Mouse (Mus musculus): ENCODE measurements around the gene Aco1. TPM values are rescaled to one million over a fixed set of nuclear protein-coding genes. Genes with fewer than 3 reads are reported as not detected.

The Aco1 gene
- polyA plus RNA-seq, 1 experiment from 2014 or later = 41.1 TPM

- peak; percentile 44 for TF ChIP-seq CTCF (IDR thresholded peaks at IDR 0.05; ENCODE audit: low read depth)
- peak; percentile 63 for TF ChIP-seq EP300 (IDR thresholded peaks at IDR 0.05; ENCODE audit: low read depth)
- Histone ChIP-seq H3K9ac (replicated peaks) (no peak overlapping the region), H3K27ac (ENCODE audit: low read depth) (peak overlapping the region; percentile 52), H3K9me3 (ENCODE audit: low read length) (no peaks in the 10 kb centered on the region), H3K4me3 (ENCODE audit: low read depth, low read length) (no peak overlapping the region), H3K36me3 (replicated peaks; ENCODE audit: insufficient read depth, low read length) (peaks cover 12% of the 10 kb centered on the region), H3K4me2 (ENCODE audit: low read depth, low read length) (no peak overlapping the region), H3K27me3 (ENCODE audit: insufficient read depth, low read length) (no peaks in the 10 kb centered on the region), H3K4me1 (ENCODE audit: insufficient read depth) (peaks cover 18% of the 10 kb centered on the region)
- DNase-seq (peak; percentile 50), ATAC-seq (peak; percentile 83)
- 82% methylated on average over 8 of the region's 8 CpGs for WGBS (ENCODE audit: insufficient replicate concordance)
These were observed 17.9 kb downstream of the Aco1 start for GRCm38 (mm10) chr4:40160591-40161434.

DNA sequence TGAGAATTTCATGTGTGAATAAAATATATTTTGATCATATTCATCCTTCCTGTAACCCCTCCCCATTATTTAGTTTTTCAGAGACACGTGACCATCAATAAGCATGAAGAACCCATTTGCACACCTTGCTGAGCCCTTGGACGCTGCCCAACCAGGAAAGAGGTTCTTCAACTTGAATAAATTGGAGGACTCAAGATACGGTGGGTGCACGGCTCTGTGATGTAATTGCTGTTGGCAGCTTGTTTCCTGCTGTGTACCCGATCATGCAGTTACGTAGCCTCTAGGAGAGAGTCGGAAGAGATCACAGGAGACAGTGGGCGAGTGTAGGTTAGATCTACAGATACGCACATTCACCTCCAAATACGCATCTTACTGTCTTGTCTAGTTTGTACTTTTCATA, 20.8 kb downstream of the Aco1 start:
- ATAC-seq (no peak), DNase-seq (no peak)
- no peaks in the 10 kb centered on the region for H3K9me3 ChIP-seq (ENCODE audit: low read length)
- H3K36me3 ChIP-seq (replicated peaks; ENCODE audit: insufficient read depth, low read length) = peaks cover 33% of the 10 kb centered on the region
- no peak overlapping the region for H3K9ac ChIP-seq (replicated peaks)
- no peaks in the 10 kb centered on the region for H3K4me1 ChIP-seq (ENCODE audit: insufficient read depth)
- no peak for TF ChIP-seq CTCF (IDR thresholded peaks at IDR 0.05; ENCODE audit: low read depth)
- TF ChIP-seq EP300 (IDR thresholded peaks at IDR 0.05; ENCODE audit: low read depth) = no peak
- H3K4me3 ChIP-seq (ENCODE audit: low read depth, low read length) = no peak overlapping the region
- H3K27me3 ChIP-seq (ENCODE audit: insufficient read depth, low read length) = no peaks in the 10 kb centered on the region
- no peak overlapping the region for H3K27ac ChIP-seq (ENCODE audit: low read depth)
- H3K4me2 ChIP-seq (ENCODE audit: low read depth, low read length) = no peak overlapping the region
- 85% methylated on average over 10 of the region's 10 CpGs for WGBS (ENCODE audit: insufficient replicate concordance)

DNA sequence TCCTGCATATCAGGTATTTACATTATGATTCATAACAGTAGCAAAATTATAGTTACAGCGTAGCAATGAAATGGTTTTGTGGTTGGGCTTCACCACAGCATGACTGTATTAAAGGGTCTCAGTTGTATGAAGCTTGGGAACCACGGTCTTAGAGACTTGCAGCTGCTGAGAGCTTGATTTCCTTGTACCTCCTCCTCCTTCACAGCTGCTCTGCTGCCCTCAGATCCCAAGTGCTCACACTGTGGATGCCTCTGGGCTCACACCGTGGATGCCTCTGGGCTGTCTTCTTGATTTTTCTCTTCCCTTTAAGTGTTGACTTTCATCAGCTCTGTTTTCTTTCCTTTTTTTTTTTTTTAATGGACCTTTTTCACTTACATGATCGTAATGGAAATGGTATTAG, 28.6 kb downstream of the Aco1 start:
- H3K27ac ChIP-seq (ENCODE audit: low read depth) = no peak overlapping the region
- H3K27me3 ChIP-seq (ENCODE audit: insufficient read depth, low read length) = no peaks in the 10 kb centered on the region
- no peak for ATAC-seq
- H3K4me1 ChIP-seq (ENCODE audit: insufficient read depth) = no peaks in the 10 kb centered on the region
- H3K4me2 ChIP-seq (ENCODE audit: low read depth, low read length) = no peak overlapping the region
- H3K36me3 ChIP-seq (replicated peaks; ENCODE audit: insufficient read depth, low read length) = peaks cover 27% of the 10 kb centered on the region
- WGBS (ENCODE audit: insufficient replicate concordance) = 84% methylated on average over 4 of the region's 4 CpGs
- no peak overlapping the region for H3K9ac ChIP-seq (replicated peaks)
- no peaks in the 10 kb centered on the region for H3K9me3 ChIP-seq (ENCODE audit: low read length)
- DNase-seq = no peak
- no peak overlapping the region for H3K4me3 ChIP-seq (ENCODE audit: low read depth, low read length)
- TF ChIP-seq CTCF (IDR thresholded peaks at IDR 0.05; ENCODE audit: low read depth) = no peak
- no peak for TF ChIP-seq EP300 (IDR thresholded peaks at IDR 0.05; ENCODE audit: low read depth)

DNA sequence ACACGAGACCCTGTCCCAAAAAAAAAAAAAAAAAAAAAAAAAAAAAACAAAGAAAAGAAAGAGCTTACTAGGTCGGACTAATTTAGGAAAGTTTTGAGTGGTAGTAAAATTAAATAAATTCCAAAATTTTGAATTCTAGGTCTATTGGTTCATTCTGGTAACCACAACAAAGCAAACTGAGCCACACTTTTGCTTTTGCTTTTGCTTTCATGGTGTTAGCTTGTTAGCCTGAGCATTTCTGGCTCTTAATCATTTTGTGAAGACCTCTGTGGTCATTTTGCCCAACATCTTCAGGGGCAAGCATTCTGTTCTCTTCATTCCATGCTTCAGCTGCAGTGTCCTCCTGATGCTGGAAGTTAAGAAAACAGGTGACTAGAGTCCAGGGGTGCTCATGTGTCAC, 29.5 kb downstream of the Aco1 start:
- TF ChIP-seq CTCF (IDR thresholded peaks at IDR 0.05; ENCODE audit: low read depth) (no peak), EP300 (IDR thresholded peaks at IDR 0.05; ENCODE audit: low read depth) (no peak)
- no peak overlapping the region for H3K4me2 ChIP-seq (ENCODE audit: low read depth, low read length)
- peaks cover 19% of the 10 kb centered on the region for H3K36me3 ChIP-seq (replicated peaks; ENCODE audit: insufficient read depth, low read length)
- no peak overlapping the region for H3K4me3 ChIP-seq (ENCODE audit: low read depth, low read length)
- 85% methylated on average over 2 of the region's 2 CpGs for WGBS (ENCODE audit: insufficient replicate concordance)
- H3K27ac ChIP-seq (ENCODE audit: low read depth) = no peak overlapping the region
- H3K9me3 ChIP-seq (ENCODE audit: low read length) = no peaks in the 10 kb centered on the region
- no peaks in the 10 kb centered on the region for H3K27me3 ChIP-seq (ENCODE audit: insufficient read depth, low read length)
- no peaks in the 10 kb centered on the region for H3K4me1 ChIP-seq (ENCODE audit: insufficient read depth)
- DNase-seq (no peak), ATAC-seq (no peak)
- no peak overlapping the region for H3K9ac ChIP-seq (replicated peaks)

DNA sequence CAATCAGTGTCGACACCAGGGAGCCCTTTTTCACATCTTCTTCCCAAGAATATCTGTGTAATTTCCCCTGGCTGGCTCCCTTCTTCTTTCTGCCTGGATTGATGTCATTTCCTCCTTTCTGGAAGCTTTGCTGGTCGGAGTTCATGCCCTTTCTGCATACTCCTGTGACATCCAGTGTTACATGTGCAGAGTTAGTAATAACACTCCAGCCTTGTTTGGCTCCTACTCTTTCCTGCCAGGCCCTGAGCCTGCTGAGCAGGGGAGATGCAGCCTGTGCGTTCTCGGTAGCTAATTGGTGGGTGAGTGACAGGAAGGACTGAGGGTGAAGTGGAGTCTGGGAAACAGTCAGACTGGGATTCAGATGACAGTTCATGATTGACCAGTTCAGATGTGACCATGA, 31.4 kb downstream of the Aco1 start:
- H3K4me3 ChIP-seq (ENCODE audit: low read depth, low read length) = no peak overlapping the region
- no peaks in the 10 kb centered on the region; the same call in 1 of the 2 replicates for H3K4me1 ChIP-seq (ENCODE audit: insufficient read depth)
- no peaks in the 10 kb centered on the region for H3K9me3 ChIP-seq (ENCODE audit: low read length)
- H3K4me2 ChIP-seq (ENCODE audit: low read depth, low read length) = no peak overlapping the region
- DNase-seq (no peak), ATAC-seq (peak; percentile 13; the same call in 1 of the 2 replicates)
- no peaks in the 10 kb centered on the region for H3K27me3 ChIP-seq (ENCODE audit: insufficient read depth, low read length)
- no peak overlapping the region for H3K9ac ChIP-seq (replicated peaks)
- H3K36me3 ChIP-seq (replicated peaks; ENCODE audit: insufficient read depth, low read length) = peaks cover 18% of the 10 kb centered on the region
- no peak for TF ChIP-seq CTCF (IDR thresholded peaks at IDR 0.05; ENCODE audit: low read depth)
- no peak for TF ChIP-seq EP300 (IDR thresholded peaks at IDR 0.05; ENCODE audit: low read depth)
- 75% methylated on average over 4 of the region's 4 CpGs for WGBS (ENCODE audit: insufficient replicate concordance)
- no peak overlapping the region for H3K27ac ChIP-seq (ENCODE audit: low read depth)

DNA sequence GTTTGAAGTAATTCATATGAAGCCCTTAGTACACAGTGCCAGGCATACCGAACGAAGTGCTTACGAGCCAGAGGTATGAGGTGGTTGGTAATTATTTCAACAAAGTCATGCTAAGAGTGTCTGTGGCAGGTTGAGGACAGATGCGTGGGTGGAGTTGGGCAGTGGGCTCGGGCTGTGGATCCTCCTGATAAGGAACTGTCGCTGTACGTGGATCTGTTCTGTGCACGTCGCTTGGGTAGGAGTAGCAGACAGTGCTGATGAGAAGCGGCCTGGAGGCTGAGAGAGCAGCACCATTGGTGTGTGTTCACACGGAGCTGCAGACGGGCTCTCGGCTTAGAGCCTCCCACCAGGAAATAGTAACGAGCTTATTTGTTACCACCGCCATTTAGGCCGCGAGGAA, 35.7 kb downstream of the Aco1 start:
- Histone ChIP-seq H3K27ac (ENCODE audit: low read depth) (no peak overlapping the region), H3K9ac (replicated peaks) (no peak overlapping the region), H3K27me3 (ENCODE audit: insufficient read depth, low read length) (no peaks in the 10 kb centered on the region), H3K4me1 (ENCODE audit: insufficient read depth) (no peaks in the 10 kb centered on the region; the same call in 1 of the 2 replicates), H3K4me2 (ENCODE audit: low read depth, low read length) (no peak overlapping the region), H3K4me3 (ENCODE audit: low read depth, low read length) (no peak overlapping the region), H3K36me3 (replicated peaks; ENCODE audit: insufficient read depth, low read length) (peaks cover 26% of the 10 kb centered on the region), H3K9me3 (ENCODE audit: low read length) (no peaks in the 10 kb centered on the region)
- DNase-seq (no peak), ATAC-seq (peak; percentile 5; the same call in 1 of the 2 replicates)
- 67% methylated on average over 17 of the region's 17 CpGs for WGBS (ENCODE audit: insufficient replicate concordance)
- TF ChIP-seq EP300 (IDR thresholded peaks at IDR 0.05; ENCODE audit: low read depth) = no peak
- TF ChIP-seq CTCF (IDR thresholded peaks at IDR 0.05; ENCODE audit: low read depth) = no peak
